Mouse (Mus musculus): ENCODE data around the gene Cenpp. TPM values are rescaled to one million over a fixed set of nuclear protein-coding genes. Genes with fewer than 3 reads are reported as not detected.
"Not testable (repeated sequence)": the region's sequence is repeated elsewhere in the genome, so short reads cannot be mapped to it uniquely, and the experiment has no call there.

The Cenpp gene
- polyA plus RNA-seq, 1 experiment from 2014 or later = 33.2 TPM

- H3K36me3 ChIP-seq (ENCODE audit: control insufficient read depth, insufficient read depth, low read length) = no peaks in the 10 kb centered on the region
- no peak overlapping the region for H3K4me3 ChIP-seq (ENCODE audit: low read length)
- H3K4me2 ChIP-seq (ENCODE audit: low read depth, low read length) = no peak overlapping the region
- H3K27me3 ChIP-seq (ENCODE audit: control insufficient read depth, insufficient read depth, low read depth, low read length) = no peaks in the 10 kb centered on the region
- 0 out of 2 replicates have a peak, but pooled peaks cover 2% of the 10 kb centered on the region for H3K4me1 ChIP-seq (replicated peaks; ENCODE audit: control insufficient read depth, insufficient read depth, low read length)
- no peak for ATAC-seq (ENCODE audit: low read depth)
- H3K9ac ChIP-seq (ENCODE audit: low read length) = no peak overlapping the region
- H3K27ac ChIP-seq (ENCODE audit: low read length) = no peak overlapping the region
- no peaks in the 10 kb centered on the region for H3K9me3 ChIP-seq (ENCODE audit: control insufficient read depth, low read length)
Measured at GRCm38 (mm10) chr13:49618365-49618764, 34.2 kb downstream of the Cenpp start.

GRCm38 (mm10) chr13:49617021-49617420, 35.6 kb downstream of the Cenpp start:
- WGBS = 78% methylated on average over 3 of the region's 3 CpGs
- Histone ChIP-seq H3K27me3 (ENCODE audit: control insufficient read depth, insufficient read depth, low read depth, low read length) (no peaks in the 10 kb centered on the region), H3K9me3 (ENCODE audit: control insufficient read depth, low read length) (no peaks in the 10 kb centered on the region), H3K36me3 (ENCODE audit: control insufficient read depth, insufficient read depth, low read length) (no peaks in the 10 kb centered on the region), H3K27ac (ENCODE audit: low read length) (no peak overlapping the region), H3K4me3 (ENCODE audit: low read length) (no peak overlapping the region), H3K9ac (ENCODE audit: low read length) (no peak overlapping the region), H3K4me2 (ENCODE audit: low read depth, low read length) (no peak overlapping the region), H3K4me1 (replicated peaks; ENCODE audit: control insufficient read depth, insufficient read depth, low read length) (no peaks in the 10 kb centered on the region)
- ATAC-seq (ENCODE audit: low read depth) = no peak

- Histone ChIP-seq H3K9me3 (ENCODE audit: control insufficient read depth, low read length) (no peaks in the 10 kb centered on the region), H3K36me3 (ENCODE audit: control insufficient read depth, insufficient read depth, low read length) (no peaks in the 10 kb centered on the region), H3K4me3 (ENCODE audit: low read length) (peak overlapping the region; percentile 40), H3K27me3 (ENCODE audit: control insufficient read depth, insufficient read depth, low read depth, low read length) (no peaks in the 10 kb centered on the region), H3K4me1 (replicated peaks; ENCODE audit: control insufficient read depth, insufficient read depth, low read length) (no peaks in the 10 kb centered on the region), H3K9ac (ENCODE audit: low read length) (peak overlapping the region; percentile 50; the same call in 1 of the 2 replicates), H3K27ac (ENCODE audit: low read length) (peak overlapping the region; percentile 76), H3K4me2 (ENCODE audit: low read depth, low read length) (peak overlapping the region; percentile 40)
- 0 out of 2 replicates have a peak, but pooled peaks have one; percentile 30 for ATAC-seq (ENCODE audit: low read depth)
- WGBS = 46% methylated on average over 4 of the region's 4 CpGs
Measured at GRCm38 (mm10) chr13:49608589-49609322, 43.8 kb downstream of the Cenpp start.

- Histone ChIP-seq H3K4me1 (replicated peaks; ENCODE audit: control insufficient read depth, insufficient read depth, low read length) (no peaks in the 10 kb centered on the region), H3K4me2 (ENCODE audit: low read depth, low read length) (peak within 1 kb of the TSS; percentile 40), H3K4me3 (ENCODE audit: low read length) (peak within 1 kb of the TSS; percentile 40), H3K9me3 (ENCODE audit: control insufficient read depth, low read length) (no peaks in the 10 kb centered on the region), H3K27me3 (ENCODE audit: control insufficient read depth, insufficient read depth, low read depth, low read length) (no peaks in the 10 kb centered on the region), H3K36me3 (ENCODE audit: control insufficient read depth, insufficient read depth, low read length) (no peaks in the 10 kb centered on the region), H3K9ac (ENCODE audit: low read length) (peak within 1 kb of the TSS; percentile 50; the same call in 1 of the 2 replicates), H3K27ac (ENCODE audit: low read length) (peak within 1 kb of the TSS; percentile 76)
- ATAC-seq (ENCODE audit: low read depth) = peak; percentile 94
- 33% methylated on average over 4 of the region's 4 CpGs for WGBS
Measured at GRCm38 (mm10) chr13:49607714-49608113, 44.9 kb downstream of the Cenpp start, which contains the start of gene Ogn. Gene Ogn, plus strand, starts transcription at chr13:49608046.

GRCm38 (mm10) chr13:49603603-49604002, 49.0 kb downstream of the Cenpp start:
- no peak overlapping the region for H3K4me2 ChIP-seq (ENCODE audit: low read depth, low read length)
- no peaks in the 10 kb centered on the region for H3K9me3 ChIP-seq (ENCODE audit: control insufficient read depth, low read length)
- H3K9ac ChIP-seq (ENCODE audit: low read length) = no peak overlapping the region
- H3K36me3 ChIP-seq (ENCODE audit: control insufficient read depth, insufficient read depth, low read length) = no peaks in the 10 kb centered on the region
- H3K27me3 ChIP-seq (ENCODE audit: control insufficient read depth, insufficient read depth, low read depth, low read length) = no peaks in the 10 kb centered on the region
- H3K4me1 ChIP-seq (replicated peaks; ENCODE audit: control insufficient read depth, insufficient read depth, low read length) = no peaks in the 10 kb centered on the region
- no peak overlapping the region for H3K27ac ChIP-seq (ENCODE audit: low read length)
- H3K4me3 ChIP-seq (ENCODE audit: low read length) = no peak overlapping the region
- no peak for ATAC-seq (ENCODE audit: low read depth)

- H3K9ac ChIP-seq (ENCODE audit: low read length); H3K9me3 ChIP-seq (ENCODE audit: control insufficient read depth, low read length); ATAC-seq (ENCODE audit: low read depth); H3K27me3 ChIP-seq (ENCODE audit: control insufficient read depth, insufficient read depth, low read depth, low read length); H3K4me1 ChIP-seq (replicated peaks; ENCODE audit: control insufficient read depth, insufficient read depth, low read length); H3K4me2 ChIP-seq (ENCODE audit: low read depth, low read length); H3K27ac ChIP-seq (ENCODE audit: low read length); H3K4me3 ChIP-seq (ENCODE audit: low read length); H3K36me3 ChIP-seq (ENCODE audit: control insufficient read depth, insufficient read depth, low read length): not testable (repeated sequence)
- WGBS = 76% methylated on average over 2 of the region's 2 CpGs
Measured at GRCm38 (mm10) chr13:49602541-49602940, 50.0 kb downstream of the Cenpp start.

- Histone ChIP-seq H3K9me3 (ENCODE audit: control insufficient read depth, low read length) (no peaks in the 10 kb centered on the region), H3K4me3 (ENCODE audit: low read length) (no peak overlapping the region), H3K27ac (ENCODE audit: low read length) (no peak overlapping the region), H3K4me2 (ENCODE audit: low read depth, low read length) (no peak overlapping the region), H3K9ac (ENCODE audit: low read length) (no peak overlapping the region), H3K4me1 (replicated peaks; ENCODE audit: control insufficient read depth, insufficient read depth, low read length) (no peaks in the 10 kb centered on the region; the same call in 1 of the 2 replicates), H3K36me3 (ENCODE audit: control insufficient read depth, insufficient read depth, low read length) (no peaks in the 10 kb centered on the region), H3K27me3 (ENCODE audit: control insufficient read depth, insufficient read depth, low read depth, low read length) (no peaks in the 10 kb centered on the region)
- ATAC-seq (ENCODE audit: low read depth) = no peak
- WGBS = 94% methylated on average over 6 of the region's 6 CpGs
Measured at GRCm38 (mm10) chr13:49586062-49586461, 66.5 kb downstream of the Cenpp start.

- H3K36me3 ChIP-seq (ENCODE audit: control insufficient read depth, insufficient read depth, low read length) = no peaks in the 10 kb centered on the region
- no peak overlapping the region for H3K9ac ChIP-seq (ENCODE audit: low read length)
- H3K27me3 ChIP-seq (ENCODE audit: control insufficient read depth, insufficient read depth, low read depth, low read length) = no peaks in the 10 kb centered on the region
- H3K27ac ChIP-seq (ENCODE audit: low read length) = 0 out of 2 replicates have a peak overlapping the region, but pooled peaks have one; percentile 5
- H3K4me1 ChIP-seq (replicated peaks; ENCODE audit: control insufficient read depth, insufficient read depth, low read length) = no peaks in the 10 kb centered on the region; the same call in 1 of the 2 replicates
- no peak for ATAC-seq (ENCODE audit: low read depth)
- H3K4me2 ChIP-seq (ENCODE audit: low read depth, low read length) = no peak overlapping the region
- H3K9me3 ChIP-seq (ENCODE audit: control insufficient read depth, low read length) = no peaks in the 10 kb centered on the region
- no peak overlapping the region for H3K4me3 ChIP-seq (ENCODE audit: low read length)
- 60% methylated on average over 8 of the region's 8 CpGs for WGBS
Measured at GRCm38 (mm10) chr13:49584307-49585005, 68.1 kb downstream of the Cenpp start.

- H3K4me2 ChIP-seq (ENCODE audit: low read depth, low read length) = no peak overlapping the region
- H3K4me1 ChIP-seq (replicated peaks; ENCODE audit: control insufficient read depth, insufficient read depth, low read length) = no peaks in the 10 kb centered on the region; the same call in 1 of the 2 replicates
Measured at GRCm38 (mm10) chr13:49583859-49584258, 68.7 kb downstream of the Cenpp start.

More at GRCm38 (mm10) chr13:49583859-49584258, 68.7 kb downstream of the Cenpp start:
- Histone ChIP-seq H3K4me3 (ENCODE audit: low read length) (no peak overlapping the region), H3K27me3 (ENCODE audit: control insufficient read depth, insufficient read depth, low read depth, low read length) (no peaks in the 10 kb centered on the region), H3K9ac (ENCODE audit: low read length) (no peak overlapping the region), H3K27ac (ENCODE audit: low read length) (no peak overlapping the region), H3K9me3 (ENCODE audit: control insufficient read depth, low read length) (no peaks in the 10 kb centered on the region), H3K36me3 (ENCODE audit: control insufficient read depth, insufficient read depth, low read length) (no peaks in the 10 kb centered on the region)
- ATAC-seq (ENCODE audit: low read depth) = no peak
